In the genomic region with DNA sequence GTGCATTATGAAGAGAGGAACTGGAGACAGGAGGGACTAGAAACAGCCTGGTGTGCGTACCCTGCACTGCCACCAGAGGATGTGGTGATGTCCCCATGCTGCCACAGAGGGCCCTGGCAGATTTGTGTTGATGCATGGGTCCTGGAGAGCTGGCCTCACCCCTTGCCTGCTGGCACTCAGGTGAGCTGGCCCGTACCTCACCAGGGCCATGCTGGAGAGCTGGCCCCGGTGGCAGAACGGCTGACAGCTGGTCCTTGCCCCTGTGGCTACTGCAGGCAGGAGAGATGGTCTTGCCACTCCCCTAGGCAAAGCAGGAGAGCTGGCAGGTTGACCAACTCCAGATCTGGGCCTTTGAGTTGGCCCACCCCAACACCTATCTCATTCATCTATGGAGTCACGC, we compare ENCODE assay signal across 18 mouse cellular contexts. TPM values are rescaled to one million over a fixed set of nuclear protein-coding genes. Genes with fewer than 3 reads are reported as not detected.
DNase-seq lines count a peak whose midpoint lies in the region; ATAC-seq and TF ChIP-seq lines count a peak whose summit lies in the region.
"Had no signal": no experiment of that assay in that cellular context is flagged by ENCODE, and none has a peak within 500 bp of the region (broad histone marks: within the 10 kb centered on the region; RNA-seq: fewer than 3 reads in every experiment).

No protein-coding gene starts in this region.

- peak; percentile 57 for DNase-seq in heart, adult 11 months
- DNase-seq in heart, postnatal 14 days, result no peak
- no peak for DNase-seq in midbrain, embryonic 11.5 days (ENCODE audit: low spot score, missing footprints)
- peak; percentile 37 to 60 for DNase-seq in cerebellum, adult 2 months
- no peak for DNase-seq in right cerebral cortex, adult 2 months (ENCODE audit: low spot score in 2 of 2)
- DNase-seq in lung, postnatal 4 days, result no peak
- DNase-seq: adrenal gland, postnatal 36 days; B cell, adult 2 months; heart, postnatal 4 days; kidney, adult 8-10 months; lung, adult 18-20 months had no signal

- no peak overlapping the region for H3K27ac ChIP-seq in midbrain, embryonic 11.5 days (ENCODE audit: low read depth, low read length)
- H3K27ac ChIP-seq in midbrain, embryonic 15.5 days, result no peak overlapping the region
- H3K27ac ChIP-seq in cerebellum, adult 2 months (ENCODE audit: insufficient read depth, low read length), result no peak overlapping the region
- no peak overlapping the region for H3K27ac ChIP-seq in forebrain, embryonic 15.5 days (replicated peaks)

- H3K4me3 ChIP-seq in midbrain, embryonic 11.5 days (ENCODE audit: low read depth, low read length), result no peak overlapping the region
- no peak overlapping the region for H3K4me3 ChIP-seq in midbrain, embryonic 15.5 days
- no peak overlapping the region for H3K4me3 ChIP-seq in cerebellum, adult 2 months (replicated peaks; ENCODE audit: insufficient read depth, low read depth, low read length)
- H3K4me3 ChIP-seq in forebrain, embryonic 15.5 days, result no peak overlapping the region

- H3K36me3 ChIP-seq in midbrain, embryonic 11.5 days (ENCODE audit: control insufficient read depth, insufficient read depth, low read length), result no peaks in the 10 kb centered on the region
- no peaks in the 10 kb centered on the region for H3K36me3 ChIP-seq in midbrain, embryonic 15.5 days (replicated peaks)
- no peaks in the 10 kb centered on the region for H3K36me3 ChIP-seq in forebrain, embryonic 15.5 days

- no peak for TF ChIP-seq POLR2A in cerebellum, adult 2 months (IDR thresholded peaks at IDR 0.05; ENCODE audit: borderline replicate concordance, insufficient read depth, low read length)

- H3K9ac ChIP-seq in midbrain, embryonic 11.5 days (ENCODE audit: low read length), result no peak overlapping the region
- no peak overlapping the region for H3K9ac ChIP-seq in midbrain, embryonic 15.5 days
- H3K9ac ChIP-seq in forebrain, embryonic 15.5 days (replicated peaks), result no peak overlapping the region

- H3K4me1 ChIP-seq in midbrain, embryonic 11.5 days (ENCODE audit: control insufficient read depth, insufficient read depth, low read length), result no peaks in the 10 kb centered on the region
- no peaks in the 10 kb centered on the region for H3K4me1 ChIP-seq in midbrain, embryonic 15.5 days
- H3K4me1 ChIP-seq in cerebellum, adult 2 months (ENCODE audit: control insufficient read depth, insufficient read depth, low read length), result peaks cover 7% of the 10 kb centered on the region
- no peaks in the 10 kb centered on the region for H3K4me1 ChIP-seq in forebrain, embryonic 15.5 days

- no peaks in the 10 kb centered on the region for H3K27me3 ChIP-seq in midbrain, embryonic 11.5 days (ENCODE audit: control insufficient read depth, insufficient read depth, low read length)
- H3K27me3 ChIP-seq in midbrain, embryonic 15.5 days (replicated peaks), result no peaks in the 10 kb centered on the region
- H3K27me3 ChIP-seq in cerebellum, adult 2 months (ENCODE audit: control insufficient read depth, insufficient read depth, low read length), result no peaks in the 10 kb centered on the region
- no peaks in the 10 kb centered on the region for H3K27me3 ChIP-seq in forebrain, embryonic 15.5 days

- no peak overlapping the region for H3K4me2 ChIP-seq in midbrain, embryonic 11.5 days
- no peak overlapping the region for H3K4me2 ChIP-seq in midbrain, embryonic 15.5 days
- H3K4me2 ChIP-seq in forebrain, embryonic 15.5 days (replicated peaks), result no peak overlapping the region

- H3K9me3 ChIP-seq in midbrain, embryonic 11.5 days (ENCODE audit: control insufficient read depth, low read length), result no peaks in the 10 kb centered on the region
- no peaks in the 10 kb centered on the region for H3K9me3 ChIP-seq in midbrain, embryonic 15.5 days
- H3K9me3 ChIP-seq in forebrain, embryonic 15.5 days, result no peaks in the 10 kb centered on the region

- 81% methylated on average over 5 of the region's 5 CpGs for WGBS in midbrain, embryonic 11.5 days
- 66% methylated on average over 5 of the region's 5 CpGs for WGBS in midbrain, embryonic 15.5 days
- 11% methylated on average over 5 of the region's 5 CpGs for WGBS in cerebellum, adult 2 months
- 76% methylated on average over 5 of the region's 5 CpGs for WGBS in forebrain, embryonic 15.5 days

- intact Hi-C loops in heart, postnatal 14 days (cut with DNase I), result no loop called here

- TF ChIP-seq CTCF in cerebellum, adult 2 months (IDR thresholded peaks at IDR 0.05; ENCODE audit: borderline replicate concordance, insufficient read depth, low read depth, low read length), result no peak; the same call in 1 of the 2 replicates

- ATAC-seq in midbrain, embryonic 11.5 days (ENCODE audit: low FRiP score), result peak; percentile 35
- ATAC-seq in midbrain, embryonic 15.5 days (replicated peaks), result no peak
- peak; percentile 36 for ATAC-seq in forebrain, embryonic 15.5 days (replicated peaks)

RNA-seq across cellular contexts. Expression of a gene that starts 22.7 kb away (rescaled TPM):
- not detected for total RNA-seq in heart, postnatal 14 days (2021)
- polyA plus RNA-seq in midbrain, embryonic 11.5 days (2014; fragmentation: Nextera tagmentation; extraction: Ambion mirVana), result not detected in 2 replicates
- not detected in 2 replicates for polyA plus RNA-seq in midbrain, embryonic 15.5 days (2015; fragmentation: Nextera tagmentation; extraction: Ambion mirVana)
- polyA plus RNA-seq in cerebellum, adult 2 months (2012; rRNA removed), result not detected in 2 replicates
- polyA plus RNA-seq in forebrain, embryonic 15.5 days (2015; fragmentation: Nextera tagmentation; extraction: Ambion mirVana), result not detected in 2 replicates
- total RNA-seq: adrenal gland, postnatal 36 days; gastrocnemius, adult 18-20 months; heart, postnatal 4 days; layer of hippocampus, adult 8-10 months; megakaryocyte, adult 5-6 weeks; MEL had no signal
- polyA plus RNA-seq: limb, embryonic 11.5 days had no signal

RNA-seq across cellular contexts. Expression of a gene that starts 57.2 kb away (rescaled TPM):
- total RNA-seq in heart, postnatal 14 days (2021), result not detected
- polyA plus RNA-seq in midbrain, embryonic 11.5 days (2014; fragmentation: Nextera tagmentation; extraction: Ambion mirVana), result not detected in 2 replicates
- polyA plus RNA-seq in midbrain, embryonic 15.5 days (2015; fragmentation: Nextera tagmentation; extraction: Ambion mirVana), result not detected in 2 replicates
- polyA plus RNA-seq in cerebellum, adult 2 months (2012; rRNA removed), result not detected in 2 replicates
- 0.09 TPM in 1 of 2 replicates, not detected in the other for polyA plus RNA-seq in forebrain, embryonic 15.5 days (2015; fragmentation: Nextera tagmentation; extraction: Ambion mirVana)
- total RNA-seq: adrenal gland, postnatal 36 days; gastrocnemius, adult 18-20 months; heart, postnatal 4 days; layer of hippocampus, adult 8-10 months; megakaryocyte, adult 5-6 weeks; MEL had no signal

Comparison
In these comparisons a context has a peak if more than half of its experiments do, and no peak if none do; other contexts are left out.
1. DNase-seq: peak in heart, adult 11 months (single experiment) and cerebellum, adult 2 months (2 of 2); none in heart, postnatal 14 days (0 of 2), midbrain, embryonic 11.5 days (single experiment), right cerebral cortex, adult 2 months (0 of 2) and lung, postnatal 4 days (0 of 2).